Mouse (Mus musculus): ENCODE data around the gene Galk1. TPM values are rescaled to one million over a fixed set of nuclear protein-coding genes. Genes with fewer than 3 reads are reported as not detected.

The Galk1 gene
- polyA plus RNA-seq, 1 experiment from 2014 or later: 319 TPM

DNA sequence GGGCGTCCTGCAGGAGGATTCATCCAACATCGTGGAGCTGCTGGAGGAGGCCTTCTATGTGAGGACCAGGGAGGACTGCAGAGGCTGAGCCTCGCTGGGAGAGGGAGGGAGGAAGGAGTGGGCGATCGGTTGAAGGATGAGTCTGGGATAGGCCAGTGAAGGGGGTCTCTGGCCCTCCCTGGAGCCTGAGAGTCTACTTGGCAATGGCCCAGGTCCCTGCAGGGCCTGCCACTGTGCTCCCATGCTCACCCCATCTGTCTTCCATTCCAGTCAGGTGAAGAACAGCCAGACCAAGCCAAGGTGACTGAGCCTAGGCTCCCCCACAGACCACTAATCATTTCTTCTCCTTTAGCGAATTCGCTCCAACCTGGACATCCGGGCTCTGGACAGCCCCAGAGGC is 29.2 kb downstream of the Galk1 start:
- Histone ChIP-seq H3K4me1 (ENCODE audit: insufficient read depth) (no peaks in the 10 kb centered on the region), H3K4me3 (ENCODE audit: low read depth, low read length) (no peak overlapping the region), H3K9ac (replicated peaks) (no peak overlapping the region), H3K9me3 (ENCODE audit: low read length) (no peaks in the 10 kb centered on the region), H3K27ac (ENCODE audit: low read depth) (no peak overlapping the region), H3K4me2 (ENCODE audit: low read depth, low read length) (no peak overlapping the region), H3K27me3 (ENCODE audit: insufficient read depth, low read length) (no peaks in the 10 kb centered on the region), H3K36me3 (replicated peaks; ENCODE audit: insufficient read depth, low read length) (no peaks in the 10 kb centered on the region)
- WGBS (ENCODE audit: insufficient replicate concordance): 77% methylated on average over 8 of the region's 8 CpGs
- TF ChIP-seq EP300 (IDR thresholded peaks at IDR 0.05; ENCODE audit: low read depth): no peak
- TF ChIP-seq CTCF (IDR thresholded peaks at IDR 0.05; ENCODE audit: low read depth): no peak
- DNase-seq: no peak
- ATAC-seq: no peak

DNA sequence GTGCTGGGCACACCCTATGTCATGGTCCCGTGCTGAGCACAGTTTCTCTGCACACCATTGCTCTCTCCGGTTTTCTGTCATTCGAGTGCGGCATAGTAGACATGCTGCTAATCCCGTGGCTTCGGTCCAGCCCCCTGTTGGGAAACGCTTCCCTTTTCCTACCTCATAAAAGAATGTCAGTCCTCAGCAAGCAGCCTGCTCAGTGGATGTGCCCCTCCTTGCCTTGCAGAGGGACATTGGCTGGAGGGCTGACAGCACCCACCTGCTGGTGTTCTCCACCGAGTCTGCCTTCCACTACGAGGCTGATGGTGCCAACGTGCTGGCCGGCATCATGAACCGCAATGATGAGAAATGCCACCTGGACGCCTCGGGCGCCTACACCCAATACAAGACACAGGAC is 30.0 kb downstream of the Galk1 start:
- ATAC-seq: no peak
- DNase-seq: no peak
- TF ChIP-seq CTCF (IDR thresholded peaks at IDR 0.05; ENCODE audit: low read depth) (no peak), EP300 (IDR thresholded peaks at IDR 0.05; ENCODE audit: low read depth) (no peak)
- Histone ChIP-seq H3K4me1 (ENCODE audit: insufficient read depth) (no peaks in the 10 kb centered on the region), H3K27ac (ENCODE audit: low read depth) (no peak overlapping the region), H3K9me3 (ENCODE audit: low read length) (no peaks in the 10 kb centered on the region), H3K4me3 (ENCODE audit: low read depth, low read length) (no peak overlapping the region), H3K9ac (replicated peaks) (no peak overlapping the region), H3K36me3 (replicated peaks; ENCODE audit: insufficient read depth, low read length) (no peaks in the 10 kb centered on the region), H3K27me3 (ENCODE audit: insufficient read depth, low read length) (no peaks in the 10 kb centered on the region), H3K4me2 (ENCODE audit: low read depth, low read length) (no peak overlapping the region)
- 87% methylated on average over 15 of the region's 15 CpGs for WGBS (ENCODE audit: insufficient replicate concordance)

DNA sequence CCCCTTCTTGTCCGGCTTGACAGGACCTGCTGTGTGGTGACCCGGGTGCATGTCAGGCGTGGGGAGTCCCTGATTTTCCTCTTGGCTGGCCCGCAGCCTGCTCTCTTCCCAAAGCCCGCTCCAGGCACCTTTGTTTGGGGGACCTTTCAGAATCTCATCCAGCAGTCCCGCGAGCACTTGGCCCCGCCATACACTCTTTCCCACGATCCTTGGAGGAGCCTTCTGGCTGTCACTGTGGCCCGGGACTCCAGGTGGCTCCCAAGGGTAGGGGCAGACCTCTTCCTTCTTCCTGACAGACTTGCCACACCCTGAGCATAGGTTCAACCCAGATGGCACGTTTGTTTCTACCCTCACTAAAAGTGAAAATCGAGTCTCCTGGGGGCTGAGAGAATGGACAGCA is 37.0 kb downstream of the Galk1 start:
- no peak overlapping the region for H3K4me2 ChIP-seq (ENCODE audit: low read depth, low read length)
- TF ChIP-seq EP300 (IDR thresholded peaks at IDR 0.05; ENCODE audit: low read depth) (no peak), CTCF (IDR thresholded peaks at IDR 0.05; ENCODE audit: low read depth) (no peak)
- no peak overlapping the region for H3K27ac ChIP-seq (ENCODE audit: low read depth)

GRCm38 (mm10) chr11:115975083-115975420 is 37.5 kb downstream of the Galk1 start:
- 7% methylated on average over 18 of the region's 18 CpGs for WGBS (ENCODE audit: insufficient replicate concordance)
- no peaks in the 10 kb centered on the region for H3K9me3 ChIP-seq (ENCODE audit: low read length)
- DNase-seq (no peak), ATAC-seq (no peak)
- no peaks in the 10 kb centered on the region for H3K36me3 ChIP-seq (replicated peaks; ENCODE audit: insufficient read depth, low read length)
- peak overlapping the region; percentile 51 for H3K4me3 ChIP-seq (ENCODE audit: low read depth, low read length)
- H3K27me3 ChIP-seq (ENCODE audit: insufficient read depth, low read length): peaks cover 31% of the 10 kb centered on the region
- H3K4me2 ChIP-seq (ENCODE audit: low read depth, low read length): peak overlapping the region; percentile 79
- H3K27ac ChIP-seq (ENCODE audit: low read depth): no peak overlapping the region
- TF ChIP-seq EP300 (IDR thresholded peaks at IDR 0.05; ENCODE audit: low read depth) (no peak), CTCF (IDR thresholded peaks at IDR 0.05; ENCODE audit: low read depth) (no peak)
- peaks cover 11% of the 10 kb centered on the region for H3K4me1 ChIP-seq (ENCODE audit: insufficient read depth)
- H3K9ac ChIP-seq (replicated peaks): no peak overlapping the region

More for the DNA sequence above, 37.0 kb downstream of the Galk1 start:
- 41% methylated on average over 12 of the region's 12 CpGs for WGBS (ENCODE audit: insufficient replicate concordance)
- Histone ChIP-seq H3K27me3 (ENCODE audit: insufficient read depth, low read length) (peaks cover 31% of the 10 kb centered on the region), H3K9me3 (ENCODE audit: low read length) (no peaks in the 10 kb centered on the region), H3K4me3 (ENCODE audit: low read depth, low read length) (no peak overlapping the region), H3K4me1 (ENCODE audit: insufficient read depth) (peaks cover 9% of the 10 kb centered on the region), H3K36me3 (replicated peaks; ENCODE audit: insufficient read depth, low read length) (no peaks in the 10 kb centered on the region), H3K9ac (replicated peaks) (no peak overlapping the region)
- peak; percentile 12 for DNase-seq
- ATAC-seq: no peak

- H3K36me3 ChIP-seq (replicated peaks; ENCODE audit: insufficient read depth, low read length): no peaks in the 10 kb centered on the region
- ATAC-seq (peak; percentile 73), DNase-seq (peak; percentile 57)
- TF ChIP-seq CTCF (IDR thresholded peaks at IDR 0.05; ENCODE audit: low read depth) (peak; percentile 34), EP300 (IDR thresholded peaks at IDR 0.05; ENCODE audit: low read depth) (no peak)
- H3K4me3 ChIP-seq (ENCODE audit: low read depth, low read length): peak within 1 kb of the TSS; percentile 51
- peak within 1 kb of the TSS; percentile 79 for H3K4me2 ChIP-seq (ENCODE audit: low read depth, low read length)
- H3K4me1 ChIP-seq (ENCODE audit: insufficient read depth): peaks cover 13% of the 10 kb centered on the region
- H3K9ac ChIP-seq (replicated peaks): peak within 1 kb of the TSS; percentile 46; the same call in 1 of the 2 replicates
- no peak within 1 kb of the TSS for H3K27ac ChIP-seq (ENCODE audit: low read depth)
- 13% methylated on average over 44 of the region's 58 CpGs for WGBS (ENCODE audit: insufficient replicate concordance)
- peaks cover 31% of the 10 kb centered on the region for H3K27me3 ChIP-seq (ENCODE audit: insufficient read depth, low read length)
- H3K9me3 ChIP-seq (ENCODE audit: low read length): no peaks in the 10 kb centered on the region
Measured at GRCm38 (mm10) chr11:115974309-115975082, 38.0 kb downstream of the Galk1 start, which contains the start of gene Itgb4. TSS of gene Itgb4 (plus strand) at chr11:115974709.

DNA sequence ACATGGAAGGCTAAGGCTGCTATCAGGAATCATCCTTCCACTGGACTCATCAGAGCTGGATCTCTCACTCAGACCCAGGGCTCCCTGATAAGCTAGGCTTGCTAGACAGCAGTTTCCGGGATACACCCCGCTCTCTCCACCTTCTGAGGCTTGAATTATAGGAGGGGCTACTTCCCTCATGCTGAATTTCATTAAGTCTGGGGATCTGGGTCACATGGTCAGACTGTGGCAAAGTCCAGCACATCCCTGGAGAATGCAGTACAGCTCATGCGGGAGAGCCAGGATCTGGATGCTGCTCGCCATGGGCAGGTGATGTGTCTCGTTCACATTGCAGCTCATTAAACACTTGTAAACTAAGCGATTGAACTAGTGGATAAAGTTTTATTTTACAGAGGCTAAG is 41.5 kb downstream of the Galk1 start:
- no peak overlapping the region for H3K9ac ChIP-seq (replicated peaks)
- TF ChIP-seq EP300 (IDR thresholded peaks at IDR 0.05; ENCODE audit: low read depth) (no peak), CTCF (IDR thresholded peaks at IDR 0.05; ENCODE audit: low read depth) (no peak)
- DNase-seq (no peak), ATAC-seq (no peak)
- WGBS (ENCODE audit: insufficient replicate concordance): 79% methylated on average over 6 of the region's 6 CpGs
- H3K4me2 ChIP-seq (ENCODE audit: low read depth, low read length): no peak overlapping the region
- H3K9me3 ChIP-seq (ENCODE audit: low read length): no peaks in the 10 kb centered on the region
- H3K4me3 ChIP-seq (ENCODE audit: low read depth, low read length): no peak overlapping the region
- H3K36me3 ChIP-seq (replicated peaks; ENCODE audit: insufficient read depth, low read length): no peaks in the 10 kb centered on the region; the same call in 1 of the 2 replicates
- H3K27me3 ChIP-seq (ENCODE audit: insufficient read depth, low read length): peaks cover 25% of the 10 kb centered on the region
- H3K4me1 ChIP-seq (ENCODE audit: insufficient read depth): peaks cover 14% of the 10 kb centered on the region
- H3K27ac ChIP-seq (ENCODE audit: low read depth): no peak overlapping the region
